Mouse (Mus musculus) liver, postnatal 0 days (tissue): Measurements from ENCODE around the gene Bahcc1.

Experiments used
- CTCF ChIP-seq: sonication (generic); IDR thresholded peaks from 2 replicates; pipeline ENCODE4 v1.5.1; 2016; ENCODE audit warnings: antibody characterized with exemption, low read depth
- EP300 ChIP-seq: IDR thresholded peaks from 2 replicates; pipeline ENCODE4 v1.6.1; 2016; ENCODE audit warnings: antibody characterized with exemption, low read depth, mild to moderate bottlenecking

GRCm38 (mm10) chr11:120235385-120236113, 2.8 kb downstream of the Bahcc1 start:
- no peak for TF ChIP-seq EP300
- TF ChIP-seq CTCF, result no peak
